Mouse (Mus musculus) adrenal gland, adult 10 weeks (tissue): ENCODE measurements around the gene Clic1. TPM values are rescaled to one million over a fixed set of nuclear protein-coding genes. Genes with fewer than 3 reads are reported as not detected.

Source experiments
- polyA plus RNA-seq: library from polyadenylated mRNA; stranded (reverse); fragments of 350-450 nt; fragmentation: Illumina TruSeq; extraction: RNeasy Lipid Tissue Mini Kit (QIAGEN cat#74804); gene quantifications from one replicate; pipeline ENCODE4 v1.2.3, GENCODE M21; 2014; ENCODE audit warnings: low read depth, low replicate concordance

Clic1 gene
- polyA plus RNA-seq, 1 experiment from 2014 or later: 23.6 TPM

Other genes starting within 250 kb of the Clic1 start
- gene Cyp21a1, start 245.4 kb upstream of the Clic1 start, polyA plus RNA-seq: 560 TPM
- 11.5 TPM for gene Stk19, start 213.0 kb upstream of the Clic1 start, polyA plus RNA-seq
- gene Dxo, start 212.9 kb upstream of the Clic1 start, polyA plus RNA-seq: 3.9 TPM
- gene Skiv2l, start 199.8 kb upstream of the Clic1 start, polyA plus RNA-seq: 3.8 TPM
- 2.9 TPM for gene Nelfe, start 199.6 kb upstream of the Clic1 start, polyA plus RNA-seq
- gene Cfb, start 187.4 kb upstream of the Clic1 start, polyA plus RNA-seq: 1.3 TPM
- 2.7 TPM for gene Zbtb12, start 170.5 kb upstream of the Clic1 start, polyA plus RNA-seq
- gene Gm20547, start 167.9 kb upstream of the Clic1 start, polyA plus RNA-seq: 1.3 TPM
- 20.2 TPM for gene C2, start 151.7 kb upstream of the Clic1 start, polyA plus RNA-seq
- gene Ehmt2, start 151.5 kb upstream of the Clic1 start, polyA plus RNA-seq: 10.5 TPM
- gene Slc44a4, start 135.5 kb upstream of the Clic1 start, polyA plus RNA-seq: not detected
- gene Neu1, start 118.7 kb upstream of the Clic1 start, polyA plus RNA-seq: 3.5 TPM
- gene Hspa1b, start 90.7 kb upstream of the Clic1 start, polyA plus RNA-seq: 46.5 TPM
- not detected for gene Gm20481, start 80.1 kb upstream of the Clic1 start, polyA plus RNA-seq
- 23.9 TPM for gene Hspa1a, start 77.8 kb upstream of the Clic1 start, polyA plus RNA-seq
- gene Hspa1l, start 77.3 kb upstream of the Clic1 start, polyA plus RNA-seq: not detected
- 9.4 TPM for gene Lsm2, start 68.1 kb upstream of the Clic1 start, polyA plus RNA-seq
- gene Vars, start 49.0 kb upstream of the Clic1 start, polyA plus RNA-seq: 10.7 TPM
- gene Vwa7, start 33.4 kb upstream of the Clic1 start, polyA plus RNA-seq: not detected
- not detected for gene Sapcd1, start 21.9 kb upstream of the Clic1 start, polyA plus RNA-seq
- not detected for gene Msh5, start 3.2 kb upstream of the Clic1 start, polyA plus RNA-seq
- not detected for gene Ddah2, start 9.1 kb downstream of the Clic1 start, polyA plus RNA-seq
- not detected for gene Ly6g6c, start 15.4 kb downstream of the Clic1 start, polyA plus RNA-seq
- not detected for gene Mpig6b, start 16.2 kb downstream of the Clic1 start, polyA plus RNA-seq
- not detected for gene Ly6g6e, start 26.9 kb downstream of the Clic1 start, polyA plus RNA-seq
- not detected for gene Ly6g6d, start 28.1 kb downstream of the Clic1 start, polyA plus RNA-seq
- gene Ly6g6f, start 35.6 kb downstream of the Clic1 start, polyA plus RNA-seq: not detected
- 4.8 TPM for gene Abhd16a, start 39.3 kb downstream of the Clic1 start, polyA plus RNA-seq
- not detected for gene Ly6g5c, start 58.3 kb downstream of the Clic1 start, polyA plus RNA-seq
- gene Ly6g5b, start 65.5 kb downstream of the Clic1 start, polyA plus RNA-seq: not detected
- gene Gpank1, start 71.5 kb downstream of the Clic1 start, polyA plus RNA-seq: 1.4 TPM
- gene Csnk2b, start 72.1 kb downstream of the Clic1 start, polyA plus RNA-seq: 163 TPM
- gene D17H6S53E, start 76.4 kb downstream of the Clic1 start, polyA plus RNA-seq: 1.3 TPM
- not detected for gene Apom, start 82.1 kb downstream of the Clic1 start, polyA plus RNA-seq
- gene Bag6, start 85.2 kb downstream of the Clic1 start, polyA plus RNA-seq: 11.5 TPM
- gene Prrc2a, start 114.9 kb downstream of the Clic1 start, polyA plus RNA-seq: 7.2 TPM
- gene Aif1, start 126.1 kb downstream of the Clic1 start, polyA plus RNA-seq: 8.7 TPM
- gene Lst1, start 138.5 kb downstream of the Clic1 start, polyA plus RNA-seq: not detected
- not detected for gene Ltb, start 144.5 kb downstream of the Clic1 start, polyA plus RNA-seq
- not detected for gene Tnf, start 152.0 kb downstream of the Clic1 start, polyA plus RNA-seq
- not detected for gene Lta, start 155.4 kb downstream of the Clic1 start, polyA plus RNA-seq
- not detected for gene Gm16181, start 170.9 kb downstream of the Clic1 start, polyA plus RNA-seq
- 5.0 TPM for gene Atp6v1g2, start 183.7 kb downstream of the Clic1 start, polyA plus RNA-seq
- not detected for gene Nfkbil1, start 185.8 kb downstream of the Clic1 start, polyA plus RNA-seq
- 11.1 TPM for gene Ddx39b, start 191.8 kb downstream of the Clic1 start, polyA plus RNA-seq
- 42.0 TPM for gene H2-D1, start 212.8 kb downstream of the Clic1 start, polyA plus RNA-seq